Mouse (Mus musculus): ENCODE data around the gene Eya2. TPM values are rescaled to one million over a fixed set of nuclear protein-coding genes. Genes with fewer than 3 reads are reported as not detected.

Eya2 gene
- polyA plus RNA-seq, 1 experiment from 2014 or later = 21.5 TPM

DNA sequence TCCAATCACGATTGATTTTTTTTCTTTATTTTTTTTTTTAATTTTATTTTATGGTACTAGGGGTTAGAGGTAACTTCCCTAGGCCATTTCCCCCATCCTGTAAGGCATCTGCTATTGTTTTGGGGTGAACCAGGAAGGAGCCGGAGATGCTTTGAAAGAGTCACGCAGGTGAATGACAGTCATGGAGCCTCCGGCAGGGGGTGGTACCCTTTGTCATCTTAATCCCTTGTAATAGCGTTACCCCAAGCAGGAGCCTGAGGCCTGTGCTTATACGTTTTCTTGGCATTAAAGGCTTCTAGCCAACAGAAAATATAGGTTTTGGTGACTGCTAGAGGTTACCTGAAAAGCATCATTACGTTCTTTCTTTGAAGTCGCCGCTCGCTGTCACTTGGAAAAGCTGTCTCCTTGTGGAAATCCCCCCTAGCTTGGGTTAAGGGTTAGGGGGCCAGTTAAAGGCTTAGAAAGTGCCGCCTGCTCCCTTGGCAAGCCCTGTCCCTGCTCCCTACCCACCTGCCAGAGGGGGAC lies 146.8 kb downstream of the Eya2 start:
- peaks cover 14% of the 10 kb centered on the region; the same call in 1 of the 2 replicates for H3K4me1 ChIP-seq (ENCODE audit: control insufficient read depth, insufficient read depth, low read length)
- no peak overlapping the region for H3K4me3 ChIP-seq (ENCODE audit: low read depth, low read length)
- H3K36me3 ChIP-seq (ENCODE audit: control insufficient read depth, insufficient read depth, low read length) = no peaks in the 10 kb centered on the region
- no peak overlapping the region for H3K9ac ChIP-seq (ENCODE audit: low read depth, low read length)
- DNase-seq (ENCODE audit: low spot score) = no peak
- peak overlapping the region; percentile 23; the same call in 1 of the 2 replicates for H3K4me2 ChIP-seq (ENCODE audit: low read depth, low read length)
- H3K9me3 ChIP-seq (ENCODE audit: control insufficient read depth, low read length) = no peaks in the 10 kb centered on the region
- ATAC-seq (ENCODE audit: low read depth) = no peak; the same call in 1 of the 2 replicates
- 19% methylated on average over 11 of the region's 11 CpGs for WGBS
- H3K27me3 ChIP-seq (replicated peaks; ENCODE audit: control insufficient read depth, insufficient read depth, low read length) = no peaks in the 10 kb centered on the region
- H3K27ac ChIP-seq (replicated peaks; ENCODE audit: low read depth, low read length) = peak overlapping the region; percentile 31

GRCm38 (mm10) chr2:165742210-165742786 lies 147.5 kb downstream of the Eya2 start:
- H3K4me1 ChIP-seq (ENCODE audit: control insufficient read depth, insufficient read depth, low read length) = peaks cover 14% of the 10 kb centered on the region; the same call in 1 of the 2 replicates
- H3K4me2 ChIP-seq (ENCODE audit: low read depth, low read length) = 0 out of 2 replicates have a peak overlapping the region, but pooled peaks have one; percentile 0
- H3K27ac ChIP-seq (replicated peaks; ENCODE audit: low read depth, low read length) = peak overlapping the region; percentile 31
- no peak overlapping the region for H3K4me3 ChIP-seq (ENCODE audit: low read depth, low read length)
- no peaks in the 10 kb centered on the region for H3K27me3 ChIP-seq (replicated peaks; ENCODE audit: control insufficient read depth, insufficient read depth, low read length)
- no peak; the same call in 1 of the 2 replicates for ATAC-seq (ENCODE audit: low read depth)
- 26% methylated on average over 21 of the region's 21 CpGs for WGBS
- H3K9me3 ChIP-seq (ENCODE audit: control insufficient read depth, low read length) = no peaks in the 10 kb centered on the region
- DNase-seq (ENCODE audit: low spot score) = no peak
- no peaks in the 10 kb centered on the region for H3K36me3 ChIP-seq (ENCODE audit: control insufficient read depth, insufficient read depth, low read length)
- H3K9ac ChIP-seq (ENCODE audit: low read depth, low read length) = no peak overlapping the region

DNA sequence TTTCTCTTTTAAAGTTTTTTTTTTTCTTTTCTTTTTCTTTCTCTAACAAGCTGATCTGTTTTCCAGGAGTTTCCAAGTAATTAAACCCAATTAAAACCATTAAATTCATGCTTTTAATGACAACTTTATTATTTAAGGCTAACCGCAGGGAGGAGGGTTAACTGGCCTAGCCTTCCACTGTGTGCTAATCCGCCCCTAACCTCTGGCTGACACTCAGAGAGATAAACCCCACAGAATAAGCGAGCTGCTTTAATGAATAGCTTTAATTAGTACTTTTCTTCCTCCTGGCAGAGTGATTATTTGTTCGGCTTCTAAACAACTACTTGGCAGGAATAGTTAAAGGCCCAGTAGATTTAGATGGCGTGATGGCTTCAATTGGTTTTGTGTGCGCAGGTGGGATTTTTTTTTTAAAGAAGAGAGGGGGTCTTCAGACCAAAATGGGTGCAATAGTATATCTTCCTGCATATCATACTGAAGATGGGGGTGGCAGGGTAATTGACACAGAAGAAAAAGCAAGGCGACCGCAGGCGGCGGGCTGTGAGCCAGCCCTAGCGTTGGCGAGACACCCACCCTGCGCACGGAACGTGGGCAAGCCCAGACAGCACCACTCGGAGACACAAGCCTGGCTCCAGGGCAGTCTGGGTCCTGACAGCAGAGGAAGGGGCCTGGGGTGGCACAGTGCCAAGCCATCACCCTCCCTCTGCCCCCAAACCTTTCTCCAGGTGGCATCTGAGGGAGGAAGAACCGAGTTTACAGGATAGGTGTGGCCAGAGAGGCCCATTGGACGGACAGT lies 150.7 kb downstream of the Eya2 start:
- 61% methylated on average over 18 of the region's 18 CpGs for WGBS
- Histone ChIP-seq H3K4me1 (ENCODE audit: control insufficient read depth, insufficient read depth, low read length) (peaks cover 19% of the 10 kb centered on the region; the same call in 1 of the 2 replicates), H3K9ac (ENCODE audit: low read depth, low read length) (no peak overlapping the region), H3K9me3 (ENCODE audit: control insufficient read depth, low read length) (no peaks in the 10 kb centered on the region), H3K4me3 (ENCODE audit: low read depth, low read length) (no peak overlapping the region), H3K36me3 (ENCODE audit: control insufficient read depth, insufficient read depth, low read length) (no peaks in the 10 kb centered on the region), H3K27ac (replicated peaks; ENCODE audit: low read depth, low read length) (peak overlapping the region; percentile 61; the same call in 1 of the 2 replicates), H3K27me3 (replicated peaks; ENCODE audit: control insufficient read depth, insufficient read depth, low read length) (no peaks in the 10 kb centered on the region), H3K4me2 (ENCODE audit: low read depth, low read length) (no peak overlapping the region)
- peak; percentile 84 for DNase-seq (ENCODE audit: low spot score)
- peak; percentile 76 for ATAC-seq (ENCODE audit: low read depth)

DNA sequence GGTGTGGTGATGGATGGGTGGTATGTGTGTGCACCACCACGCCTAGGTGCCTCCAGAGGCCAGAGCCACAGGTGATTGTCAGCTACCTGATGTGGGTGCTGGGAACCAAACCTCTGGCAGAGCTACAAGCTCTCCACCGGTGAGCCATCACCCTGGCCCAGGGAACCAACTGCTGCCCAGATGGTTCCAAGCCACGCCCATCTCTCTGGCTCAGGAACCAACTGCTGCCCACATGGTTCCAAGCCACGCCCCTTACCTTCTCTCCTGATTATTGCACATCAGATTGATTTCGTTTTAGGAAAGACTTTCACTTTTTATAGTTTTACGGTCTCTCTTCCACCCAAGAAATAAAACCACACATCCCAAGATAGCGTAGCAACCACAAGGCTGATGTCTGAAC lies 153.1 kb downstream of the Eya2 start:
- Histone ChIP-seq H3K4me1 (ENCODE audit: control insufficient read depth, insufficient read depth, low read length) (peaks cover 10% of the 10 kb centered on the region; the same call in 1 of the 2 replicates), H3K27ac (replicated peaks; ENCODE audit: low read depth, low read length) (peak overlapping the region; percentile 39), H3K27me3 (replicated peaks; ENCODE audit: control insufficient read depth, insufficient read depth, low read length) (no peaks in the 10 kb centered on the region), H3K4me2 (ENCODE audit: low read depth, low read length) (no peak overlapping the region), H3K36me3 (ENCODE audit: control insufficient read depth, insufficient read depth, low read length) (no peaks in the 10 kb centered on the region), H3K4me3 (ENCODE audit: low read depth, low read length) (no peak overlapping the region), H3K9me3 (ENCODE audit: control insufficient read depth, low read length) (no peaks in the 10 kb centered on the region), H3K9ac (ENCODE audit: low read depth, low read length) (no peak overlapping the region)
- peak; percentile 73 for DNase-seq (ENCODE audit: low spot score)
- no peak for ATAC-seq (ENCODE audit: low read depth)
- WGBS = 42% methylated on average over 7 of the region's 7 CpGs

DNA sequence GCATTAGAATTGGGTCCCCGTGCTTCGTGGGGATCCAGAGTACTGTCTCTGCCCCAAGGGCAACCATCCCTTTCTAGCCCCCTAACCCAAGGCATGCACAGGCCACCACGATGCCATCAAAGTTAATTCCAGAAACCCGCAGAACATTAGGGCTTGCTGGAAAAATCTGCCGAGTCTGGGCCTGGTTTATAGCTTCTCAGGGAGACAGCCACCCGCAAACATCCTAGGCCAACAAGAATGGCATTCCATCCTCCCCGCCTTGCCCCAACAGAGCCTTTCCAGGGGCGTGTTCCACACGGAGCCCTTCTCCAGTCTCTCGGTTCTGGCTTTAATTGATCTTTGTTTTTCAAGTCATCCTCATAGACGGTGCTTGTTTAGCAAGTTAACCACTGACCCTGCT lies 153.6 kb downstream of the Eya2 start:
- Histone ChIP-seq H3K4me2 (ENCODE audit: low read depth, low read length) (no peak overlapping the region), H3K9ac (ENCODE audit: low read depth, low read length) (no peak overlapping the region)
- WGBS = 11% methylated on average over 11 of the region's 11 CpGs

GRCm38 (mm10) chr2:165751068-165751467 lies 156.2 kb downstream of the Eya2 start:
- H3K36me3 ChIP-seq (ENCODE audit: control insufficient read depth, insufficient read depth, low read length) = no peaks in the 10 kb centered on the region
- ATAC-seq (ENCODE audit: low read depth) = peak; percentile 53
- no peaks in the 10 kb centered on the region for H3K27me3 ChIP-seq (replicated peaks; ENCODE audit: control insufficient read depth, insufficient read depth, low read length)
- H3K4me1 ChIP-seq (ENCODE audit: control insufficient read depth, insufficient read depth, low read length) = peaks cover 10% of the 10 kb centered on the region; the same call in 1 of the 2 replicates
- no peak overlapping the region for H3K27ac ChIP-seq (replicated peaks; ENCODE audit: low read depth, low read length)
- no peak overlapping the region for H3K4me3 ChIP-seq (ENCODE audit: low read depth, low read length)
- H3K9me3 ChIP-seq (ENCODE audit: control insufficient read depth, low read length) = no peaks in the 10 kb centered on the region
- 29% methylated on average over 6 of the region's 7 CpGs for WGBS
- DNase-seq (ENCODE audit: low spot score) = peak; percentile 48
- no peak overlapping the region for H3K9ac ChIP-seq (ENCODE audit: low read depth, low read length)
- H3K4me2 ChIP-seq (ENCODE audit: low read depth, low read length) = no peak overlapping the region

More for the DNA sequence above, 153.6 kb downstream of the Eya2 start:
- DNase-seq (ENCODE audit: low spot score) (peak; percentile 78), ATAC-seq (ENCODE audit: low read depth) (no peak)
- H3K4me3 ChIP-seq (ENCODE audit: low read depth, low read length) = no peak overlapping the region
- no peaks in the 10 kb centered on the region for H3K27me3 ChIP-seq (replicated peaks; ENCODE audit: control insufficient read depth, insufficient read depth, low read length)
- no peaks in the 10 kb centered on the region for H3K36me3 ChIP-seq (ENCODE audit: control insufficient read depth, insufficient read depth, low read length)
- peak overlapping the region; percentile 39 for H3K27ac ChIP-seq (replicated peaks; ENCODE audit: low read depth, low read length)
- no peaks in the 10 kb centered on the region for H3K9me3 ChIP-seq (ENCODE audit: control insufficient read depth, low read length)
- peaks cover 10% of the 10 kb centered on the region; the same call in 1 of the 2 replicates for H3K4me1 ChIP-seq (ENCODE audit: control insufficient read depth, insufficient read depth, low read length)

GRCm38 (mm10) chr2:165752704-165753103 lies 157.9 kb downstream of the Eya2 start:
- ATAC-seq (ENCODE audit: low read depth) = no peak

GRCm38 (mm10) chr2:165757799-165758198 lies 163.0 kb downstream of the Eya2 start:
- 39% methylated on average over 8 of the region's 15 CpGs for WGBS
- DNase-seq (ENCODE audit: low spot score) (peak; percentile 73), ATAC-seq (ENCODE audit: low read depth) (peak; percentile 37; the same call in 1 of the 2 replicates)
- H3K4me3 ChIP-seq (ENCODE audit: low read depth, low read length) = no peak overlapping the region
- H3K4me1 ChIP-seq (ENCODE audit: control insufficient read depth, insufficient read depth, low read length) = no peaks in the 10 kb centered on the region
- no peak overlapping the region for H3K9ac ChIP-seq (ENCODE audit: low read depth, low read length)
- no peak overlapping the region for H3K27ac ChIP-seq (replicated peaks; ENCODE audit: low read depth, low read length)
- H3K4me2 ChIP-seq (ENCODE audit: low read depth, low read length) = no peak overlapping the region
- H3K27me3 ChIP-seq (replicated peaks; ENCODE audit: control insufficient read depth, insufficient read depth, low read length) = no peaks in the 10 kb centered on the region
- H3K9me3 ChIP-seq (ENCODE audit: control insufficient read depth, low read length) = no peaks in the 10 kb centered on the region
- H3K36me3 ChIP-seq (ENCODE audit: control insufficient read depth, insufficient read depth, low read length) = no peaks in the 10 kb centered on the region

More at GRCm38 (mm10) chr2:165752704-165753103, 157.9 kb downstream of the Eya2 start:
- Histone ChIP-seq H3K9ac (ENCODE audit: low read depth, low read length) (no peak overlapping the region), H3K9me3 (ENCODE audit: control insufficient read depth, low read length) (no peaks in the 10 kb centered on the region), H3K27me3 (replicated peaks; ENCODE audit: control insufficient read depth, insufficient read depth, low read length) (no peaks in the 10 kb centered on the region), H3K4me3 (ENCODE audit: low read depth, low read length) (no peak overlapping the region), H3K36me3 (ENCODE audit: control insufficient read depth, insufficient read depth, low read length) (no peaks in the 10 kb centered on the region), H3K4me1 (ENCODE audit: control insufficient read depth, insufficient read depth, low read length) (peaks cover 10% of the 10 kb centered on the region; the same call in 1 of the 2 replicates), H3K27ac (replicated peaks; ENCODE audit: low read depth, low read length) (no peak overlapping the region), H3K4me2 (ENCODE audit: low read depth, low read length) (no peak overlapping the region)
- no peak for DNase-seq (ENCODE audit: low spot score)
- WGBS = 81% methylated on average over 4 of the region's 4 CpGs

Measured in embryonic facial prominence, embryonic 14.5 days (tissue).